Mouse (Mus musculus) neutrophil, adult 65 days (primary cell): ENCODE data around the gene March7. TPM values are rescaled to one million over a fixed set of nuclear protein-coding genes. Genes with fewer than 3 reads are reported as not detected.

Source experiments
- total RNA-seq: library from RNA; stranded (reverse); gene quantifications from 2 replicates; pipeline ENCODE4 v1.2.4, GENCODE M21; 2023

March7 gene
- total RNA-seq, result 196 and 248 TPM in 2 replicates

DNA sequence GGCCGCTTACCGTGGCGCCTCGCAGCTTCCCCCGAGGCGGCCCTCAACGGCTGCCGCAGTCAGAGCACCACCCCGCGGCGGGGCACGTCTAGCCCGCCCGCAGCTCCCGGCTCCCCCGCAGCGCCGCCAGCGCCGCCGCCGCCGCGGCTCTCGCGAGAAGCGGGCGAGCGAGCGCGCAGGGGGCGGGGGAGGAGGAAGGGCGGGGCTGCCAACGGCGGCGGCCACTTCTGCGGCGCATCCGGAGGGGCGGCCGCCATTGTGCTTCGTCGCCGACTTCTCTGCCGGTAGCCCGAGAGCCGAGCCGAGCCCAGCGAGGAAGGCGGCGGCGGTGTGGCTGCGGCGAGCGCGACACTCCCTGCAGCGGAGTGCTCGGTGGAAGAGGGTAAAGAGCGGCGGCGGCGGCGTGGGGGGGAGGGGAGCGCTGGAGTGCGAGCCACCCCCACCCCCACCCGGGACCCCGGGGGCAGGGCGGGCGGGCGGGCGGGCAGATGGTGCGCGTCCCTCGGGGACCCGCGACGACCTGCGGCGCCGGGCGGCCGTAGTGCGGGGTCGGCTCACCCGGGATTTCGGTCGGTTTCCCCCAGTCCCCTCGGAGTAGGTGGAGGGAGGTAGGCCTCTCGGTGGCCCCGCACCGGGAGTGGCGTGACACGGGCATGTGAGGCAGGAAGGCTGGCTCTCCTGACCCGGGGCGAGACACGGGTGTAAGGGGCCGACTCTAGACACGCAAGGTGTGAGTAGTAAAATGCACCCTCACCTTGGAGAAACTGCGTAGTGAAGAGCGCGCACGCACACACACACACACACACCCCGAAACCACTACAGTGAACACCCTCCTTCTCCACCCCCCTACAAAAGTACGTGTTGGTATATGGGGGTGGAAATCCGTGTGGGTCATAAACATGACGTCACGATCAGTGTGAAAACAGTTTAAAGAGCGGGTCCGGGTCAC lies at the start of gene March7, which contains the start of gene Baz2b:
TSS of gene March7 (plus strand) at position 185 of the 949 bp plus-strand sequence.
TSS of gene Baz2b (minus strand) at position 137 of the 949 bp plus-strand sequence.

DNA sequence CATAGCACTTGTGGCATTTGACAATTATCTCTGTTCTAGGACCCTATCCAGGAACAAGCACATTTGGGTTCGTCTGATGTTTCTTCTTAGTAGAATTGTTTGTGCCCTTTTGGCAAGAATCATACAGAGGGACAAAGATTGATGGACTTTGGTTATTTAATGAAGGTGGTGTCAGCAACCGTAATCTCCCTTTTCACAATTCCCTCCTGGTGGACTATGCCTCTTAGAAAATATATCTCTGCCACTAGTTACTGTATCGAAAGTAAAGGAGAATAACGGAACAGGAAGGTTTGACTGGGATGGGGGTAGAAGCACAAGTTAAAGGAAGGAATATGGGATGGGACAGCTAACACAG lies 74.8 kb downstream of the March7 start, which contains the start of gene Cd302:
TSS of gene Cd302 (minus strand) at position 22 of the 355 bp plus-strand sequence.

Other genes with a start within 250 kb of the March7 start
- 194 and 274 TPM in 2 replicates for gene Baz2b, start within 50 bp of the March7 start, total RNA-seq
- gene Cd302, start 74.6 kb downstream of the March7 start, total RNA-seq, result 15.1 and 15.4 TPM in 2 replicates
- gene Ly75, start 173.4 kb downstream of the March7 start, total RNA-seq, result 47.7 and 56.2 TPM in 2 replicates